Mouse (Mus musculus) G1E (cell line): Measurements from ENCODE around the gene Gm13083. TPM values are rescaled to one million over a fixed set of nuclear protein-coding genes. Genes with fewer than 3 reads are reported as not detected.
"Not testable (repeated sequence)": the region's sequence is repeated elsewhere in the genome, so short reads cannot be mapped to it uniquely, and the experiment has no call there.

Experiments used
- ATAC-seq: 2 replicates; pipeline ENCODE4 v1.8.0; 2016; ENCODE audit warnings: mild to moderate bottlenecking; ENCODE audit not compliant: insufficient number of reproducible peaks, poor library complexity, low FRiP score, severe bottlenecking; ENCODE audit errors: extremely low read depth
- DNase-seq: peaks from one replicate; pipeline ENCODE4 v3.0.0; 2012; ENCODE audit warnings: low spot score
- H3K27me3 ChIP-seq: 2 replicates; pipeline ENCODE4 v1.6.1; 2012; ENCODE audit warnings: mild to moderate bottlenecking, low read length, inconsistent platforms; ENCODE audit not compliant: insufficient read depth
- H3K36me3 ChIP-seq: replicated peaks from 2 replicates; pipeline ENCODE3; 2012; ENCODE audit warnings: mild to moderate bottlenecking, inconsistent platforms
- H3K4me1 ChIP-seq: 2 replicates; pipeline ENCODE4 v1.6.1; 2012; ENCODE audit warnings: low read depth, low read length, inconsistent platforms, mixed read lengths; ENCODE audit not compliant: insufficient read depth
- H3K4me3 ChIP-seq: 2 replicates; pipeline ENCODE4 v1.5.1; 2012; ENCODE audit warnings: low read depth, mild to moderate bottlenecking, inconsistent platforms, low read length, moderate library complexity, mixed read lengths
- H3K9me3 ChIP-seq: replicated peaks from 2 replicates; pipeline ENCODE4 v1.6.1; 2012; ENCODE audit warnings: inconsistent platforms
- polyA plus RNA-seq: library from polyadenylated mRNA; stranded (reverse); fragments of >175 nt; gene quantifications from 2 replicates; pipeline ENCODE4 v1.2.3, GENCODE M21; 2012
- total RNA-seq, 2 experiments: library from RNA; stranded (forward) in 1 of 2; stranded (reverse) in 1 of 2; fragments of 200-1000 nt in 1 of 2; fragments of >200 nt in 1 of 2; fragmentation: Nextera tagmentation in 1 of 2; gene quantifications; 2 replicates each; pipeline ENCODE4 v1.2.3; 2014 to 2017

Gm13083 gene
- not detected in 2 replicates for total RNA-seq (2014; fragmentation: Nextera tagmentation)
- 0.11 and 0.12 TPM in 2 replicates for total RNA-seq (2017)
- polyA plus RNA-seq = not detected in 2 replicates

DNA sequence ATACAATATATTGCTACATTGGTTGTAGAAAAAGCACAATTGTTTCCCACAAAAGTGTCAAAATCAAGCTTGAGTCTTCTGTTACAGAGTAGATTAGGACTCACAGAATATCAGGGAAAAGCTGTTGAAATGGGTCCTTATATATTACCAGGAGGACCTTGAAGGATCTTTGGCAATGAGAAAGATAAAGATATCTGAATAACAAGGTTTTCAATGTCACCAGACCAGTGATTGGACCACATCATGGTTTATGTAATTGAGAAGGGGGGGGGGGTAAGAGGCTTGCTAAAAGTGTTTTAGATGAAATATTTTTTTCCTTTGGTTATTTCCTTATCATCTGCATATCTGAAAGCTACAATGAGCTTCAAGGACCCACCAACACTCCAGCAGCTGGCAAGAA, at the start of gene Gm13083:
Gene Gm13083 (plus strand): TSS at position 301 of the 400 bp plus-strand sequence.
- H3K9me3 ChIP-seq, H3K36me3 ChIP-seq, DNase-seq, H3K4me3 ChIP-seq, ATAC-seq, H3K27me3 ChIP-seq, H3K4me1 ChIP-seq: not testable (repeated sequence)

DNA sequence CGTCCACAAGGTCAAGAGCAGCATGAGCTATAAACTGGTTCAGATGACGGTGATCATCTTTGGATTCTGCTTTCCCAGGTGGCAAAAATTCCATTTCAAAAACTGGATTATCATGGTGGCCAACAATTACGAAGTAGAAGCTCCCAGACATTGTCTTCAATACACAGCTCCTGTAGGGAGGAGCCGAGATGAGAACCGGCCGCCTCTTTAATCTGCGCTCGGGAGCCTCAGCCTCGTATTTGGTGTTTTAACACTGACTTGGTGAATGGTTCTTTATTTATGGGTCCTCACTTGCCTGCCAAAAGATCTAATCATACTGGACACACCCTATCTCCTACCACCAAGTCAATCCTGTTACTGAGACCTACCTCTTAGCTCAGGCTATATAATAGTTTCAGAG, 2.9 kb upstream of the Gm13083 start:
- not testable (repeated sequence) for H3K9me3 ChIP-seq, DNase-seq, H3K4me3 ChIP-seq, H3K4me1 ChIP-seq, H3K36me3 ChIP-seq, H3K27me3 ChIP-seq, ATAC-seq

DNA sequence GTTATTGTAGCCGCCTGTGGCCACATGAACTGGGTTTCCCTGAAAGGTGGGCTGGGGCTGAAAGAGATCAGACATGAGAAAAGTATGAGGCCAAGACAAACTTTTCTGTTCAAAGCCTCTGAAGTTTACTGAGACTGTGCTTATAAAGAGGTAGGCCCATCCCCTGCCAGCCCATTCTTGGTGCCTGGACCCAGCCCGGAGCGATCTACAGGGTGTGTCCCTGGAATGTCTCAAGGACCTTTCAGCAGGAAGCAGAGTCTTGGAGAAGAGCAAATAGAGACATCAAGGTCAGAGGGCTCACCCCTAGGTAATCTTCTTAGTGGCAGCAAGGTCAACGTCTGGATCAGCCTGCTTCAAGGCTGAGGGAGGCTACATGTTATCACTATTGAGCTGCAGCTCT, 3.3 kb downstream of the Gm13083 start:
- not testable (repeated sequence) for ATAC-seq, H3K4me1 ChIP-seq, H3K36me3 ChIP-seq, H3K27me3 ChIP-seq, H3K4me3 ChIP-seq, H3K9me3 ChIP-seq, DNase-seq

DNA sequence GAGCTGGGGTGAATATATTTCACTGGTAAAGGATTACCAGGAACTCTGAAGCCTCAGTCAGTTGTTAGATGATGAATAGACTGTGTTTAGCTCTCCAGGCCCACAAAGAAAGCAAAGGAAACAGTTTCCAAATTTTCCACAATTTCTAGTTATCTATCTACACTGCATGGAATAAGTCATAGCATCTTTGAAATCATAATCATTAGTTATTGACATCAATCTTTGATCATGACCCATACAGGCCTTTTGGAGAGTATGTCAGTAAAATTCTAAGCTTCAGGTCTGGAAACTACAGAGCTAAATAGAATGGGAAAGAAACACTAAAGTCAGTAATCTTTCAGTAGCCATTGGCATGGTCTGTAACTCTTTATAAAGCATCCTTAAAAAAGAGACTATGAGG, 42.3 kb downstream of the Gm13083 start, which contains the start of gene Gm13088:
Gene Gm13088 (minus strand): TSS at position 101 of the 400 bp plus-strand sequence.
- H3K27me3 ChIP-seq, H3K36me3 ChIP-seq, H3K4me1 ChIP-seq, DNase-seq, H3K9me3 ChIP-seq, H3K4me3 ChIP-seq, ATAC-seq: not testable (repeated sequence)

Other genes with a start within 250 kb of the Gm13083 start
- gene Pramel1, start 220.6 kb upstream of the Gm13083 start, total RNA-seq (2014; fragmentation: Nextera tagmentation) = not detected in 2 replicates
- 0.06 TPM in 1 of 2 replicates, not detected in the other for gene Pramel1, start 220.6 kb upstream of the Gm13083 start, total RNA-seq (2017)
- gene Pramel1, start 220.6 kb upstream of the Gm13083 start, polyA plus RNA-seq = not detected in 2 replicates
- 24.6 and 28.7 TPM in 2 replicates for gene Pramef8, start 202.6 kb upstream of the Gm13083 start, total RNA-seq (2014; fragmentation: Nextera tagmentation)
- 32.2 and 37.9 TPM in 2 replicates for gene Pramef8, start 202.6 kb upstream of the Gm13083 start, total RNA-seq (2017)
- gene Pramef8, start 202.6 kb upstream of the Gm13083 start, polyA plus RNA-seq = 0.88 and 1.2 TPM in 2 replicates
- not detected in 2 replicates for gene Oog4, start 164.7 kb upstream of the Gm13083 start, total RNA-seq (2014; fragmentation: Nextera tagmentation)
- gene Oog4, start 164.7 kb upstream of the Gm13083 start, total RNA-seq (2017) = 0.05 TPM in 1 of 2 replicates, not detected in the other
- gene Oog4, start 164.7 kb upstream of the Gm13083 start, polyA plus RNA-seq = not detected in 2 replicates
- gene Gm13043, start 103.7 kb upstream of the Gm13083 start, total RNA-seq (2014; fragmentation: Nextera tagmentation) = not detected in 2 replicates
- not detected in 2 replicates for gene Gm13043, start 103.7 kb upstream of the Gm13083 start, total RNA-seq (2017)
- not detected in 2 replicates for gene Gm13043, start 103.7 kb upstream of the Gm13083 start, polyA plus RNA-seq
- gene Gm13040, start 79.0 kb upstream of the Gm13083 start, total RNA-seq (2014; fragmentation: Nextera tagmentation) = not detected in 2 replicates
- gene Gm13040, start 79.0 kb upstream of the Gm13083 start, total RNA-seq (2017) = 0.12 TPM in 1 of 2 replicates, not detected in the other
- gene Gm13040, start 79.0 kb upstream of the Gm13083 start, polyA plus RNA-seq = not detected in 2 replicates
- not detected in 2 replicates for gene BC080695, start 63.3 kb upstream of the Gm13083 start, total RNA-seq (2014; fragmentation: Nextera tagmentation)
- not detected in 2 replicates for gene BC080695, start 63.3 kb upstream of the Gm13083 start, total RNA-seq (2017)
- gene BC080695, start 63.3 kb upstream of the Gm13083 start, polyA plus RNA-seq = not detected in 2 replicates
- not detected in 2 replicates for gene Gm13057, start 63.3 kb upstream of the Gm13083 start, total RNA-seq (2014; fragmentation: Nextera tagmentation)
- not detected in 2 replicates for gene Gm13057, start 63.3 kb upstream of the Gm13083 start, total RNA-seq (2017)
- gene Gm13057, start 63.3 kb upstream of the Gm13083 start, polyA plus RNA-seq = not detected in 2 replicates
- not detected in 2 replicates for gene Gm13088, start 42.2 kb downstream of the Gm13083 start, total RNA-seq (2014; fragmentation: Nextera tagmentation)
- gene Gm13088, start 42.2 kb downstream of the Gm13083 start, total RNA-seq (2017) = 0.16 TPM in 1 of 2 replicates, not detected in the other
- not detected in 2 replicates for gene Gm13088, start 42.2 kb downstream of the Gm13083 start, polyA plus RNA-seq
- not detected in 2 replicates for gene Gm13089, start 87.7 kb downstream of the Gm13083 start, total RNA-seq (2014; fragmentation: Nextera tagmentation)
- 0.06 TPM in 1 of 2 replicates, not detected in the other for gene Gm13089, start 87.7 kb downstream of the Gm13083 start, total RNA-seq (2017)
- not detected in 2 replicates for gene Gm13089, start 87.7 kb downstream of the Gm13083 start, polyA plus RNA-seq
- not detected in 2 replicates for gene Gm13078, start 104.5 kb downstream of the Gm13083 start, total RNA-seq (2014; fragmentation: Nextera tagmentation)
- not detected in 2 replicates for gene Gm13078, start 104.5 kb downstream of the Gm13083 start, total RNA-seq (2017)
- not detected in 2 replicates for gene Gm13078, start 104.5 kb downstream of the Gm13083 start, polyA plus RNA-seq
- not detected in 2 replicates for gene Gm13023, start 174.3 kb downstream of the Gm13083 start, total RNA-seq (2014; fragmentation: Nextera tagmentation)
- 0.22 TPM in 1 of 2 replicates, not detected in the other for gene Gm13023, start 174.3 kb downstream of the Gm13083 start, total RNA-seq (2017)
- not detected in 2 replicates for gene Gm13023, start 174.3 kb downstream of the Gm13083 start, polyA plus RNA-seq
- gene Gm13084, start 201.1 kb downstream of the Gm13083 start, total RNA-seq (2014; fragmentation: Nextera tagmentation) = not detected in 2 replicates
- 0.27 and 0.41 TPM in 2 replicates for gene Gm13084, start 201.1 kb downstream of the Gm13083 start, total RNA-seq (2017)
- not detected in 2 replicates for gene Gm13084, start 201.1 kb downstream of the Gm13083 start, polyA plus RNA-seq
- gene Gm13103, start 231.5 kb downstream of the Gm13083 start, total RNA-seq (2014; fragmentation: Nextera tagmentation) = not detected in 2 replicates
- gene Gm13103, start 231.5 kb downstream of the Gm13083 start, total RNA-seq (2017) = not detected in 2 replicates
- not detected in 2 replicates for gene Gm13103, start 231.5 kb downstream of the Gm13083 start, polyA plus RNA-seq